Mouse (Mus musculus): ENCODE results near the gene Fcrl5.

Fcrl5 gene

DNA sequence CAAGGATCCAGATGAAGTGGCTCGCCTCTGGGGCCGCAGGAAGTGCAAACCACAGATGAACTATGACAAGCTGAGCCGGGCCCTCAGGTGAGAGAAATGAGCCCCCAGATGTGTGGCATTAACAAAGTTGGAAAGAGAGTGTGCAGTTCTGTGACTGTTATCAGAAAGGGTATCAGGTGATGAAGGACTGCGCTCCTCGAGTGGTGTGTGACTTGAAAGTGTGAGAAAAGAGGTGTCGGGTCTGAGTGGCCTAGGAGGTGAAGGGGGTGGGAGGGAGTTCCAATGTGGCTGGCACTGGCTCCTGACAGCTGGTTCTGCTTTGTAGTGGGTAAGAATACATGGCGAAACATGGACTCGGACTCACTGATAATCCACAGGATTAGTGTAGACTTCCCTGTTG, 92.4 kb downstream of the Fcrl5 start:
- no peak for DNase-seq (ENCODE audit: low read depth, low spot score)

DNA sequence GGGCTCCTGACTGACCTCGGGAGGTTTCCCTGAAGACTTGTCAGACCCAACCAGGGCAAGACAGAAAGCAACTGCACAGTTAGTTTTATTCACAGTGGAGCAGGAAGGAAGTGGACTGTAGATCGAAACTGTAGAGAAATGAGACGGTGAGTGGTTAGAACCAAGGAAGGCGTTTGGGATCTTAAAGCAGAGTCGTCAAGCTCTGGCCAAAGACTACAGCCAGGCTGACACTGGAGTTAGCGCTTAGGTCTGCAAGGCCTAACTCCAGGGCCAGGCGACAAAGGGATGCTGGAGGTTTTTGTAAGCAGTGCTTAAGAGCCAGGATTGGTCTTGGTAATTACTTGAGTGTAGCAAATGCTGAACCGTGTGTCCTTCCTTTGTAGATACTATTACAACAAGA, 93.3 kb downstream of the Fcrl5 start:
- DNase-seq (ENCODE audit: low read depth, low spot score): no peak

DNA sequence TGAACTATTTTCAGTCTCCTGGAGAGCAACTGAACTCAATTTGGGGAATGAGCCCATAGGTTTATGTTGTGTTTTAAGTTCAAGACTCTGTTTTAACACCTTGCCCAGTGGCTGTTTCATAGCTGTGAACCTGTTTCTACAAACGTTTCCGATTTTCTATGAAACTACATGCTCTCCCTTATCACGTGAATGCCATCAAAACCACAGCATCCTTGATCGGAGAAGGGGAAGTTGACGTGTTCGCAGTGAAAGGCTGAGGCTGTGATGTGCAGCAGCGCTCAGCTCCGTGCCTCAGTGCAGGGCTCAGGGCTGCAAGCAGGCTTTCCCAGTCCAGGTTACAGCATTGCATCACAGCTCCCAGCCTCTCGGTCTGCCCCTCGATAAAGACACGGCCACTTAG, 94.0 kb downstream of the Fcrl5 start:
- DNase-seq (ENCODE audit: low read depth, low spot score): no peak

DNA sequence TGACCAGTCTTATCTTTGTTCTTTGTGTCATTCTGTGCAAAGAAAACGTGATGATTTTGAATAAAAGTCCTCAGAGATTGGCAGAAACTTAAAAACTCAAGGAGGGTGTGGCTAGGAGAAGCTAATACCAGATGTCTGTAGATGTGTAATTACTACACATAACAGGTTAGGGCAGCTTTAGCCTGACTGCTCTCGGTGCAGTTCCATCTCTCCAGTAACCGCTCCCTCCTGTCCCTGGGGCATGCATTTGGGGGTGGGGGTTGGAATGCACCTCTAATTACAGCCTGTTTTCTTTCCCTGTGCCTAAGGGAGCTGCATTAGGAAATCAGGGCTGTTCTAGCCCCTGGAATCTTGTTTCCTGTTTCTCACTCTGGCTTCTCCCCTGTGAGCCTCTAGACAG, 94.7 kb downstream of the Fcrl5 start:
- no peak for DNase-seq (ENCODE audit: low read depth, low spot score)

DNA sequence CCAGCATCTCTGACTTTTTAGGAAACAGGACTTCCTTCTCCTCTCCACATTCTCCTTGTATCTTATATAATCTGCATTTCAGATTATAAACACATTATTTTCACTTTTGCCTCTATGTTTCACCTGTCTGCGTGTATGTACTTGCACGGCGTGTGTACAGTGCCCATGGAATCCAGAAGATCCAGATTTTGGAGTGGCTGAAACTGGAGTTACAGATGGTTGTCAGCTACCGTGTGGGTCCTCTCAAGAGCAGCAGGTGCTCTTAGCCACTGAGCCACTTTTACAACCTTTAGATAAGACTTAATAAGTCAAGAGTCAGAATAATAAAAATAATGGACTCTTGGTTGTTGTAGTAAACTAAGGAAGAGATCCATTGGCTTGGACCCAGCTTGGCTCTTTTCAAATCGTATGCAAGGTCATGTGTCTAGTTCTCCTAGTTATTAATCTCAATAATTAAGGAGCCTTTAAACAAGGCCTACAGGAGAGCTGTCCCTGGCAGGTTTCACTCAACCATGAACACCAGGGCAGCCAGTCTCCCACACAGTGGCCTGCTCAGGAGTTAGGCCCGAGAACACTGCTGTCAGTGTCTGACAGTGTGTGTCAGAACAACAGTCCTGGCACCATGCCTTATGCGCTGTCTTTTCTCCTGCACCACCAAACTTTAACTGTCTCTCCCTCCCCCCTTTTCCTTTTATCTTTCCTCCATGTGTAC, 98.2 kb downstream of the Fcrl5 start:
- DNase-seq (ENCODE audit: low read depth, low spot score): no peak

DNA sequence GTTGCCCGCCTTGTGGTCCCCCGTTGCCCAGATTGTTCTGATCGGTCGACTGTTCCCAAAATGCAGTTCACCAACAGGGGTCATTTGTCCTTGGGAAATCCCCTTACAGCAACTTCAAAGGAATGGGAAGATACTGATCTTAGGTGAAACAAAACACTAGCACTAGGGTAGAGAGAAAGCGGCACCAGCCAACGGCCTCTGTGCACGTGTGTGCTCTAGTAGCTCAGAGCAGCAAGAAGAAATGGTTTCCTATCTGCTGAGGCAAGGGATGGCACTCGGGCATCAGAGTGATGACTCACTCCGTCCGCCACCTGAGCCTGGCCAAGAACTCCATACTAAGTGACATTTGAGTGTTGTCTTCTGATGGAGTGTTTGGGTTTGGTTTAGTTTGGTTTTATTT, 102.5 kb downstream of the Fcrl5 start:
- DNase-seq (ENCODE audit: low read depth, low spot score): no peak

DNA sequence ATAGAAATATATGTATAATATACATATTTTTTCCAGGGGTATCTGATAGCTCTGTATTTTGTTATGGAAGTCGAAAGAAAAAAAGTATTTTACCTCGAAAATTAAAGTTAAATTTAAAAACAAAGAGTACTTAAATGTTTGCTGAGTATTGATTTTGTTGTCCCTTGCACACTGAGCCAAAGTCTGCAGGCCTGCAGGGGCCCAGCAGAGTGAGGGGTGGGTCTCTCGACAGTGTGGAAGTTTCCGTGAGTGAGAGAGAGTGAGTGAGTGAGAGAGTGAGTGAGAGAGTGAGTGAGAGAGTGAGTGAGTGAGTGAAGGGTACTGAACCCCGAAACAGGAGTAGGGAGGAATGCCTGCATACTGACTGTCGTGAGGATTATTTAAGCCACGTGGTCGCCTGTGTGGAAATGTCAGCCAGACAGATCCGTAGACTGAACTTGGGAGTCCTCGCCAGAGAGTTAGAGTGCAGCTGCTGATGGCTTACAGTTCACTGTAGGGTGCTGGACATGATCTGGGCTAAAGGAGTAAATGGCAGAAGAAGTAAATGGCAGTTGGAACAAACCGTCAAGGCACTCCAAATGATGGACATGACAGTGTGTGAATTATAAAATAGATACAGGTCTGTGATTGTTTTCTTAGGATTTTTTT, 104.6 kb downstream of the Fcrl5 start:
- DNase-seq (ENCODE audit: low read depth, low spot score): no peak

DNA sequence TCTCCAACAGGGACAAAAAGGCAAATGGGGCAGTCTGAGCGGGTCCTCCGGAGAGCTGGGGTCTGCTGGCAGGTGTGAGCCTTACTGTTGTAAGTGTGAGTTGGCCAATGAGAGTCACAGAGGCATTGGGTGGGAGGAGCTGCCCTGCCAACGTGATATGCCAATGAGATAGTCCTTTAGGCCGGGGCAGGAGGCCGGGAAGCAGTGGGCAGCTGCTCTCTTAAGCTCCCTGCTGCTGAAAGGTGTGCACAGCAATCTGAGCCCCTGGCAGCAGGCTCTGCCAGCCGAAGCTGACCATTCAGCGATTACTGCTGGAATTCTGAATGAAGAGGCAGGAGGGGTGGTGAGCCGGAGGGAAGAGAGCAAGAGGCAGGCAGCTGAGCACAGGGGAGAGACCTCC, 105.1 kb downstream of the Fcrl5 start:
- DNase-seq (ENCODE audit: low read depth, low spot score): no peak

DNA sequence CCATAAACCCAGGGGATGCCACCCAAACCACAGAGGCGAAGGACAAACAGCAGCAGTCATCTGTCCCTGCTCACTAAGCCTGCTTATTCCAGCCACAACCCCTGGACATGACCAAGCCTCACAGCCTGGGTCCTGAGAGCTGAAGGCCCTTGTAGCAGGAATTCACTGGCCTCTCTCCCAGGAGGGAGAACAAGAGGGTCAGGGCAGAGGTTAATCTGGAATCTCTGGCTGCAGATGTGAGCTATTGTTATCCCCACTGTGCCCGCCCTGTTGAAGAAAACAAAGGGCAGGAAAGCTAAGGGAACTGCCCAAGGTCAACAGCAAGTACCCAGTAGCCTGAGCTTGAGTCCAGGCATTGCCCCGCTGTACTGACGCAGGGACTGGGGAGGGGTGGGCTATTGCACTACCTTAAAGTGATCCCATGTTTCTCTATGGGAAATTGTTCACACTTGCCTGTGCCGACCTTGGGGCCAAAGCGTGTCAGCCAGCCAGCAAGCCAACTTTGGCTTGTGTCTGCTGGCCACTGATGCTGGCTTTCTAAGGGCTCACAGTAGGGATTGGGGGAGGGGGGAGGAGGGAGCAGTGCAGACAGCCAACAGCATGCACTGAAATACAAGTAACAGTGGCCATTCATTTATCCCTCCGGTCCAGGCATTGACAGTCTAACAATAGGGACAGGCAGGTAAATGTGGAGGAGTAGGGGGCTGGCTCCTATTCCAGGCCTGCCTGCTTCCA, 107.1 kb downstream of the Fcrl5 start:
- DNase-seq (ENCODE audit: low read depth, low spot score): no peak

DNA sequence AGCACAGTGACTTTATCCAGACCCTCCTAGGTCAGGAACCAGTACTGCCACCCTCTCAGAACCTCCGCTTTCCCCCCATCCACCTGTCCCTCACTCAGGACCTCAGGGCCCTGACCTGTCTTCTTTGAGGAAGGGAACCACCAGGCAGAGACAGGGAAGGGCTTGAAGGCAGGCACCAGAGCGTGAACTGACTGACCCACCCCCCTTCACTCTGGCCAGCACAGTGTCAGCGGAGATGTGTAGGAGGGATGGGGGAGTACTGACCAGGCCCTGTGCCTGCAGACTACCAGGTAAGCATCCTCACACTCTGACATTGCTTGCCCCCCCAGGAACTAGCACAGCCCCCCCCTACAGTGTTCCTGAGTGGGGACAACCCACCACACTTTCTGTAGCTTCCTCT, 110.0 kb downstream of the Fcrl5 start:
- DNase-seq (ENCODE audit: low read depth, low spot score): no peak

DNA sequence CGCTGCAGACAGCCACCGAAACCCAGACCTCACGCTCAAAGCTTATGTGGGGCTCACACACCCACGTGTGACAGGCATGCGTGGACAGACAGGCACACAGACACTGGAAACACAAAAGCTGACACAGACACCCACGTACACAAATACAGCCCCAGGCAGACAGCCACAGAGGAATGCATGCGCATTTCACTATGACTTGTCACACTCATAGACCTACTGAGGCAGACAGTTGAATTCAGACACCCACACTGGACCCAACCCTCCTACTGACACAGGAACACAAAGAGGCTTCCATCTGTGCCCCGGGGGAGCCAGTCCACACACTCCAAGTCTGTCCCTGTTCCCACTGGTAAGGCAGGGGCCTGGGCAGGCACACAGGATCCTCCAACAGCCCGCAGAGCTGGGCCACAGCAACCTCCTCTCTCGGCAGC, 110.7 kb downstream of the Fcrl5 start:
- no peak for DNase-seq (ENCODE audit: low read depth, low spot score)

DNA sequence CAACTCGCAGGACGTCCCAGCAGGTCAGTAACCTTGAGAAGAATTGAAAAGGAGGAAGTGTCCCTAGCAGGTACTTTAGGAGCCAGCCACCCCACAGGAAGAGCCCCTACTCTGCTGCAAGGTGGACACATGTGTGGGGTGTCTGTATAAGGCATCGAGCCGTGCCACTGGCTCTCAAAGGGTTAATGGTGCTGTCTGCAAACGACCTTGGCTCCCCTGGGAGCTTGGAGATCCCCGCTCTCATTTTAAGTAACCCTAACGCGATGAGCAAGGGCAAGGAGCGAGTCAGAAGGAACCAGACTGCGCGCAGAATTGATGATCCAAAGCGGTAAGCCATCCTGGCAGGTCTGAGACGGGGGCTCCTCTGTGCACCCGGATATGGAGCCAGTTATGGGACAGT, 114.3 kb downstream of the Fcrl5 start:
- no peak for DNase-seq (ENCODE audit: low read depth, low spot score)
